Mouse (Mus musculus): ENCODE data around the gene Tubg2.

Gene Tubg2

DNA sequence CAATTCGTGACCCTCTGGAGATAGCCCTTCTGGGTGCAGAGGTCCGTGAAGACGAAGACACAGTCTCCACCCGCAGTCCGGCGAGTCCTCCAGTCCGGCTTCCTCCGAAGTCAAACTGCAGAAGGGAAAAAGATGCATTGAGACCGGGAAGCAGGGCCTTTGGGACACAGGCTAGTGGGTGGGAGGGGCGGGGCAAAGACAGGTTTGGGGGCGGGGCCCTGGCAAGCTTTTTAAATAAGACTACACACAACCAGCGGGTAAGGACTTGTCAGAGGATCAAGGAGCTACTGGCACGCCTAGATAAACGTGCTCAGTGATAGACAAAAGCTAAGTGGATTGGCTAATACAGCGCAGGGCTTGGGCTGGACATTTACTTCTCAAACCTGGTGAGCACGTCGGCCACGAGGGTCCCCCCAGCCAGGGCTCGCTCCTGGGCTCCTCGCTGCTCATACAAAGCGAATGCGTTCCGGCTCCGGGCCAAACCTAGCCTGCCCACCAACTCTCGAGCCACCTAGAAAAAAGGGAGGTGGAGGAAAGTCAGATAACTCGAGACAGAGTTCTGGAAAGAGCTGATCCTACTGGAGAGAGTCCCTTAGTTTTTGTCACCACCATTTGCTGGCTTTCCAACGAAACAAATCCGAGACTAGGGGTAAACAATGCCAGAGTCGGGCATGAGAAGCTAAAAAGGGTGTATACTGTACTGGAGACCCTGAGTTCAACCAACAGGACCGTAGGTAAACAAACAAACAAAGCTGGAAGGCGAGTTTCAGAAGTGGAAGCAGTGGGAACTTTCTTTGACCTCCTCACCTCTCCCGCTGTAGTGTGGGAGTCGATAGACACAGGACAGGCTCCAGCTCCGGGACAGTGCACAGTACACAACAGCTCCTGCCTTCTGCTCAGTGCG is 9.2 kb downstream of the Tubg2 start:
- CTCF ChIA-PET, result interaction anchor here (0.5 kb wide), 2 partner anchors 163 to 170 kb away, joined by 9 to 17 read pairs; no protein-coding TSS in a partner anchor

DNA sequence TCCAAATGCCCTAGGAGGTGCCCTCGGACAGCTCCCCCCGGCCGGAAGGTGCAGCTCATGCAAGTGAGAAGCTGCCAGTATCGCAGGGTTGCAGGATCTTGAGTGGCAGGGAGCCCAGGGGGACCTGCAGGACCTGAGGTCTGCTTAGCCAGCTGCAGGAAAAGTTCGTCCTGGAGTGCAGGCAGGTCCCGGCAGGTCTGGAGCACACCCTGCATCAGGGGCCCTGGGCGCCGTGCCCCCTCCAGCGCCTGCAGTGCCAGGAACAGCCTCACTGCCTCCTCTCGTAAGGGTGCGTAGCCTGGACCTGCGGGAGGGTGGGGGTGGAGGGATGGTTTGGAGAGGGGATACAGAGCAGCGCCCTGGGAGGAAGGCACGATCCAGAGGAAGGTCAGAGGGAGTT is 10.7 kb downstream of the Tubg2 start:
- CTCF ChIA-PET, result interaction anchor here (0.8 kb wide), 1 partner anchor 13 kb away, joined by 3 read pairs; no protein-coding TSS in a partner anchor

DNA sequence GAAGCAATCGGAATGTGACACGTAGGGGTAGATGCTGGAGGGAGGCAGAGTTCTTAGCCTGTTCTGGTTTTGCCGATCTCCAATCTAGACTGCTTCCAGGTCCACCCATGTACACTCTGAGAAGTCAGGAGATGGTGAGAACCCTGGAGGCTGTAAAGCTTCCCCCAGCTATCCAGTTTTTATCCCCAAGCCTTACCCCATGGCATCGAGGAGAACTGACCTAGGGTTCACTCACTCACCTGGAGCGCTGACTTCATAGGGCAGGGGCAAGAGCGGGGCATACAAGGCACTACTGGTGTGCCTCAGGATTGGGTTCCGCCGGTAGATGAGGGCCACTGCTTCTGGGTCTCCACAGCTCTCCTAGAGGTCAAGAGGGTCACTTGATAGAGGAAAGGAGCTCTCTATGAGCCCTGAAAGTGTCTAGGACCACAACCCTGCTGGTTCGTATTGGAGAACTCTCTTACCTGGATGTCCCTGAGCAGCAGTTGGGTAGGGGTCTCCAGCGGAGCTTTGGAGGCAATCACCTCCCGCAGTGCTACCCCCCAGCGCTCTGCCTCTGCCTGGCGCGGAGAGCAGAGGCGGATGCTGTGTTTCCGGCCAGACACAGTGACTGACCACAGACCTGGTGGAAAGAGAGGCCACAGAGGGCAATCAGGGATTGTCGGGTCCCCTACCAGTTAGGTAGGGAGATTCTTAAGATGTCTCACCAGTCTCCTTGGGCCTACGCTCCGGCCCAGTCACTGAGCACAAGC is 11.7 kb downstream of the Tubg2 start:
- CTCF ChIA-PET, result interaction anchor here (0.7 kb wide), 1 partner anchor 521 kb away, joined by 3 read pairs; no protein-coding TSS in a partner anchor

DNA sequence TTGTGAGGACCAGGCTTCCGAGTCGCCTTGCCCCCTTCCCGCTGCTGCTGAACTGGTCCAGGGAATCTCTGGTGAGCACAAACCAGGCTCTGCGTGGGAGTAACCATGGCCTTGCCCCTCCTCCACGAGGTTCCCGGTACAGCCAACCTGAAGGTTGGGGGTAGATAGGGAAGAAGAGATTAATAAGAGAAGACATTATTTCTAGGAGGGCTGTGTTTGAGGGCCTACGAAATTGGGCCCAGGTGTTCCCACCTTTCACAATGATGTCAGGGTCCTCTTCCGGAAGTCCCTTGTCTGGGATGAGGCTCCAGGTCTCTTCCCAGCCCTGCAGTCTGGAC is 12.2 kb downstream of the Tubg2 start:
- CTCF ChIA-PET, result no interaction called here

DNA sequence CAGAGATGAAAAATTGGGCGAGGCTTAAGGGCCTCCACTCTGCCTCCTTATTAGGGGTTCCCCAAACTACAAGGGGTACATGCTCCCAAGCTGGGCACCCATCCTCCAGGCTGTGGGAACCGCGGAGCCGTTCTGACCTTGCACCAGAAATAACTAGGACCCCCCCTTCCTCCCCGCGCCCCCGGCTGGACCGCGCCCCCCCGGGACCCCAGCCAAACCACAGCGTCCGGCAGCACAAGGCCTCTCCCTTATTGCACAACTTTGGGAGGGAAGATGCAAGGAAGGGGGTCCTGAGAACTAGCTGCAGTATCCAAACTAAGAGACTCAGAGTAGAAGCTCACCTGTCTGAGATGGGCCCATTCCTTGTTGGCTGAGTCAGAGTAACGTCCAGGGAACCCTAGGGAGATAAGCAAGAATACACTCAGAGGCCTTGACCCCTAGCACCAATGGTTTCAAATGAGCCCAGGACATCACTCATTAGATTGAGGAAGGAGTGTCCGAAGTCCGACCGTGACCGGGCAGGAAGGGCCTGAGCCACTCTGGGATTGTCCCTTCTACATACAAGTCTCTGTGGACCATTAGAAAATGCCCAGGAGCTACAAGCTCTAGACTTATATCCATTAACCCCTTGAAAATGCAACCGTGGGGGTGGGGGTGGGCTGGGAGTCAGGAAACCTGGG is 12.7 kb downstream of the Tubg2 start:
- CTCF ChIA-PET, result no interaction called here

DNA sequence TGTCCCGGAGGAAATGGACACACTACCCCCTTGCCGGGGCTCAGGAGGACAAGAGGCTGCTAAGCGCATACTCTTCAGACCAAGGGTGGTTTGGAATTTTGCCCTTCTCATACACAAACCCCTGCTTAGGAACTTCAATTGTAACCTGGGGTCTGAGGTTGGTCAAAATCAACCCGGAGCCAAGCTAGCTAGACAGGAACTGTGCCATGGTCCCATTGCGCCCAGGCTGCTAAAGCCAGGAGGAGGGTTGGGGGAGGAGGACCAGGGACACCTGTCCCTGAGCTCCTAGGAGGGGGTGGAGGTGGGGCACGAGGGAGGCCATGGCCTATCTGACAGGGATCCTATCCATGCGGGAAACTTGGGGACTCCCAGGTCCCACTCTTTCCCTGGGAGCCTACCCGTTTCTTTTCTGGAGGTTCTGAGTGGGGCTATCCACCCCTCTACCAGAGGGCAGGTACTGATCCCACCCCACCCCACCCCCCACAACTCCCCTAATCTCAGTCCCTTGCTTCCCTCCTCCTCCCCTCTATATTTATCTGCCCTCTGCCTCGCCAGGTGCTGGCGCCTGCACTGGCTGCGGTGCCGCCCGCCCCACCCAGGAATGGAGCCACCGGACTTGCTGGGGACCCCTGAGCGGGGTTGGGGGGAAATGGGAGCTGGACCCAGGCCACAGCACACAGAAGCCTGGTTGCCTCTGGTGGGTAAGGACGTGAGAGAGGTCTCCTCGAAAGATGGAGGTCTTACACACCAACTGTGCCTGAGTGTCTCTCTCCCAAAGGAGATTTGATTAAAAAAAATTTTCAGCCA is 13.8 kb downstream of the Tubg2 start:
- CTCF ChIA-PET, result interaction anchor here (0.5 kb wide), 1 partner anchor 69 kb away, joined by 4 read pairs; no protein-coding TSS in a partner anchor

DNA sequence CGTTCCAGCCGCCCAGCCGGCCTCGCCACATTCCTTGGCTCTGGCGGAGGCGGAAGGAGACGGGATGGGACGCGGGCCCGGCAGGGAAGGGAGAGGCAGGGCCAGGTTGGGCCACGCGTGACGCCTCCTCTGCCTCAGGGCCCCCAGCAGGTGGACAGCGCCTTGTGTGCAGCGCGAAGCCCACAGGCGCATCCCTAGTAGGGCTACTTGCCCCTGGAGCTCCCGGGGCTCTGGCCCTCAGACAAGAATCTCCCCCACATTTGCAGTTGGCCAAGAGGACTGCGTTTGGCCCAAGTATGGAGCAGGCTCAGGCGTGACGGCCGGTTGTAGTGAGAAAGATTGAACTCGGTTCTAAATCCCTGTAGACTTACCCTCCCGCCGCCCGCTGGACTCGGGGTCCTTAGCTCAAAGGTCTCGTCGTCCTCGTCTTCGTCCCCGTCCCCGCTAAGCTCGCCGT is 14.7 kb downstream of the Tubg2 start, which contains the start of gene Cntnap1:
Gene Cntnap1 (plus strand): TSS at position 170 of the 457 bp plus-strand sequence.
- CTCF ChIA-PET, result interaction anchor here (0.6 kb wide), 1 partner anchor 469 kb away, joined by 13 read pairs; no protein-coding TSS in a partner anchor

DNA sequence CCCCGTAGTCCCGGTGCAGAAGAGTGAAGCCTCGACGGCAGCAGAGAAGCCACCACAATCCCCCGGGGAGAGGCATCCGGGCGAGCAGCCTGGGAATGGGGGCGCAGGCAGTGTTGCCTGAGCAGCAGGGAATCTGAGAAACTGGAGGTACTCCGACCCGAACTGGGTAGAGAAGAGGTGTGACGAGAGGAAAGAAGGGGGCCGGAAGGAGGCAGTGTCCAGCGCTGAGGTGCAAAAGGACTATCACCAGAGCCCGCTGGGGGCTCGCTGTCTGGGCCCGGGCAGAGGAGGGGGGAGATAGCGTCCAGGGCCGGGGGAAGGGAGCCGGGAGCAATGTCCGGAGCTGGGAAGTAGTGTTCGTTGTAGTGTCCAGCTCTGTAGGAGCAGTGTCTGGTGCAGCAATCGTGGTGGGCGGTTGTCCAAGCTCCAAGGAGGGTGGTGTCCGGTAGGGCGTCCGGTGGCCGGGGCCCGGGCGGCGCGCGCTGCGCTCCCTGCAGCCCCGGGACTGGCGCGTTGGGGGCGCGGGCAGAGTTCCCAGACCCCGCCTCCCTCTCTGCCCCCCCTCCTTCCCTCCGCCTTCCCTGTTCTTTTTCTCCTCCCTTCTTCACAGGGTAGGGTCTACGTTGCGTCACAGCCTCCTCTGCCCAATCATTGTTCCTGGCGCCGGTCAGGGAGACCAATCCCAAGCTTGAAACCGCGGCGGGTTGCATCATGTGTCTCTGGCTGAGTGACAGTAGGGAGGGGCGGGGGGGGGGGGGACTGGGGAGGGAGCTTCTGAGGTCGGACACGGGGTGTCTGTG is 15.3 kb downstream of the Tubg2 start, which contains the start of gene Plekhh3:
Gene Plekhh3 (minus strand): TSS at position 541 of the 800 bp plus-strand sequence.
- CTCF ChIA-PET, result interaction anchor here (0.6 kb wide), 1 partner anchor 468 kb away, joined by 13 read pairs; no protein-coding TSS in a partner anchor

DNA sequence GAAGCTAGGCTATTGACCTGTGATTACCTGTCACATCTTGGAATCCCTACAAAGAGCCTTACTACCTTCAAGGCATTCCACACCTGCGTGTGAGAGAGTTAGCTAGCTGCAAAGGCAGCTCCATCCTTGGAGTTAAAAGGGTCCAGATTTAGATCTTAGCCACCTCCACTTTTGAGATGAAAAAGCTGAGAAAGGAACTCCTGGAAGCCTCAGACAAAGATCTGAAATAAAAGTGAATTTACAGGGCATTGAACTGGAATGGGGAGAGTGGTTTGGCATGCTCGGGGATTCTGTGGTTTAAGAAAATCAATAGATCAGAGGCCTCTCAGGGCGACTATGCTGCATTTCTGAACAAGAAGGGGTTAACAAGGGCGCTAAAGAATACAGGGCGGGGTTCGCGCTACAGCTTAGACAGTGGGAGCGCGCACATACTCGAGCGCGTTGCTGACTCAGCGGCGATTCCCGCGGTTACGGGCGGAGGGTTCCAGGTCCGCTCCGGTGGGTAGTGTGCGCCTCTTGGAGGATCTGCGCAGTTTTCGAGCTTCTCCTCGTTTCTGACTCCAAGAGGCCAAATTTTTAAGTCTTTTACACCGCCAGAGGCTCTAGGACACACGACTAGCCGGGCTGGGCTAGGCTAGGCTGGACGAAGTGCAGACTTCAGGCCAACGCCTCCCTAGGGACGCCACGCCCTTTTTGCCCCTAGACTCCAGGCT is 16.2 kb downstream of the Tubg2 start:
- CTCF ChIA-PET, result interaction anchor here (0.6 kb wide), 1 partner anchor 321 kb away, joined by 3 read pairs; no protein-coding TSS in a partner anchor

DNA sequence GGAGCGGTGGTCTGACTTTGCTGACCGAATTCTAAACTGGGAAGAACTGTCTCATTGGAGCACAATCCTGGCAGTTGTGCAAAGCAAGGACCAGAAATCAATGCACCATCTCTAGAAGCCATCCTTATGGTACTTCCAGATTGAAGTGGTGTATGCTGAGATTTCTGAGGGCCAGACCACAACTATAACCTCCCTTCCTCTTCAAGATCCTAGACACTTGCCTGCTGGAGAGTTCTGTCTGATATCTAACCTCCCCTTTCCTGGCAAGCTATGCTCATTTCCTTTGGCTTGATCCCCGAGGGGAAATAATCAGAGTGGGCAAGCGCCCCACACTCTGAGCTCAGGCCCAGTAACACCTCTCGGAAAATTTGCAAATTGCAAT is 16.7 kb downstream of the Tubg2 start:
- CTCF ChIA-PET, result interaction anchor here (0.6 kb wide), 1 partner anchor 321 kb away, joined by 3 read pairs; no protein-coding TSS in a partner anchor

DNA sequence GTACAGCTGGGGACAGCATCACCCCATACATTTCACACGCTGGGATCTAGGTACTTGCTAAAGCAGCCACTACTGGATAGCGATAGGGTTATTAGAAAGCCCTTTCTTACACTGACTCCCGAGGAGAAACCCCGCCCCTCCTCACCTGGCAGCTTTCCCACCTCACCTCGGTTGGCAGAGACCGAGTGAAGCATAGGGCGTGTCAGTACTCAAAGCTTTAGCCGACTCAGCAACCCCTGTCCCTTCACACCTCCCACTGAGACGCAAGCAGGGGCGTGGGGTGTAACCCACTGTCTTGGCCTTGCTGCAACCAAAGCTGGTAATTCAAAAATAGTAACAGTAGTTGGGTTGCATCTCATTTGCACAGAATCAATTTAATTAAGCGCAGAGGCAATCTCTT is 17.4 kb downstream of the Tubg2 start:
- CTCF ChIA-PET, result interaction anchor here (1.0 kb wide), 1 partner anchor 78 kb away, joined by 3 read pairs; no protein-coding TSS in a partner anchor

DNA sequence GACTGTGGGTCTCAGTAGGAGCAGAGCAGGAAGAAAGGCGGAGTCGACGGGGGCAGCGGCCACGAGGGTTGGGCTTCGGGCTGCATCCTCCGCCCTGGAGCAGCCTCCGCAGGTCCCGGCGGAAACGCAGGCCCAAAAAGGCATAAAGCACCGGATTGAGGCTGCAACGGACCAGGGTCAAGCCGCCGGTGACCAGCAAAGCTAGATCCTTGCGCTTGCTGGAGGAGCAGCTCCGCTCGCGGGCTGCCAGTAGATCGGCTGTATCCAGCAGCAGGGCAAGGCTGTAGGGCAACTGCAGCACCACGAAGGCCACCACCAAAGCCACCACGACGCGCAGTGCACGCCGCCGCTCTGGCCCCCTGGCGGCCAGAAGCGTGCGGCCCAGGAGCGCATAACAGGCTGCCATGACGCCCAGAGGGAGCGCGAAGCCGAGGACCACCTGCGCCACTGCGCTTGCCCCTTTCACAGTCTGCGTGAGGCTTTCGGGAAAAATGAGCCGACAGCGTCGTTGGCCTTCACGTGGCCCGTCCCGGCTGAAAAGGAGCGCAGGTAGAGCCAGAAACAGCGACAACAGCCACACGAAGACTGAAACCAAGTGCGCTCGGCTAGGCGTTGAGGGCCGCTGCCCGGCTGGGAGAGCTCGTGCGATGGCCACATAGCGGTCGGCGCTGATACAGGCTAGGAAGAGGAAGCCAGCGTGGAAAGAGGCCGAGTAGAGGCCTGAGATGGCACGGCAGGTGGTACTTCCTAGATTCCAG is 18.1 kb downstream of the Tubg2 start:
- CTCF ChIA-PET, result interaction anchor here (0.5 to 1.0 kb wide), 3 partner anchors 35 to 520 kb away, joined by 3 to 4 read pairs (median 3); no protein-coding TSS in a partner anchor

DNA sequence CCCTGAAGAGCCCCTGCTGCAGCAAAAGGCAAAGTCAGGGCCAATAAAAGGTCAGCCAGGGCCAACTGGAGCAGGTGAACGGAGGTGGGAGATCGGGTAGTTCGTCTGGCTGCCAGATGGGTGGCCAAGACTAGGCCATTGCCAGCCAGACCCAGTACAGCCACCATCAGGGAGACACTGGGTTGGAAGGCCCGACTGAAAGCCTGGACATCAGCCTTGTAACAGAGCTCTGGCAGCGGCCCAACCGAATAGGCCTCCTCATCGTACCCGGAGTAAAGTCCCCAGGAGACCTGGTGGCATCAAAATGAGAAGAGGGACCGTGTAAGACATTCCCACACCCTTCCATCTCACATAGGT is 18.7 kb downstream of the Tubg2 start:
- CTCF ChIA-PET, result interaction anchor here (0.5 to 0.7 kb wide), 3 partner anchors 35 to 521 kb away, joined by 3 to 4 read pairs (median 3); no protein-coding TSS in a partner anchor

DNA sequence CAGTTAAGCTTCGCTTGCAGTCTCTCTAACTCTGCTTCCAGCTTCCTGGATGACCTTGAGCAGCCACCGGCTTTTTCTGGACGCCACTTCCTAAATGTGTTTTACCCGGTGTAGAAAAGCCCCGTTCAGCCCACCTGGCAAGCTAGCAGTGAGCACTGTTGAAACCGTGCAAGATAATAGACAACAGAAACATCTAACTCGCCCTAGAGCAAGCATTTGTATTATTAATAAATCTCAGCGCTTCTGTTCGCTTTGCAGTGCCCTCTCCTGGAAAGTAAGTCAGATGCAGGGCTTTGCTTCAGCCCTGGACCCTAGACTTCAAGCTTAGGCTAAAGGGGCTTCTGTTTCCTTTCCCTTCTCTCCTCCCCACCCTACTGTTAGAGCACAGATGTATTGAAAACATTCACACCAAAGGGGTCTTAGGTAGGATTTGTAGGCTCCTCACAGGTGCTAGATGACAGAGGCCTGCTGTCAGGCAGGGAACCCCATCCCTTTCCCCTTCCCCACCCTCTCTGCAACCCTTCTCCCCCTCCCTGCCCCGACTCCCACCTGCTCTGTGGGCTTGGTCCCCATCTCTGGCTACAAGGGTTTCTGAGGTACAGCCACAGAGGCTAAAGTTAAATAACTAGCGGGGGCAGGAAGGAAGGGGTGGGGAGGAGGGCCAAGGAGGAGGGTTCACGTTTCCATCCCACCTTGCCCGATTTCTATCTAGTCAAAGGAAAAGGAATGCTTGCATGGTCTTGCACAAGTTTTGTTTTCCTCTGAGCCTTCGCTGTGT is 19.3 kb downstream of the Tubg2 start, which contains the start of gene Ccr10:
Gene Ccr10 (minus strand): TSS at position 593 of the 778 bp plus-strand sequence.
- CTCF ChIA-PET, result interaction anchor here (0.5 to 2.6 kb wide), 4 partner anchors 36 to 521 kb away, joined by 3 to 15 read pairs (median 4); partner anchors contain the start of gene Psmc3ip

DNA sequence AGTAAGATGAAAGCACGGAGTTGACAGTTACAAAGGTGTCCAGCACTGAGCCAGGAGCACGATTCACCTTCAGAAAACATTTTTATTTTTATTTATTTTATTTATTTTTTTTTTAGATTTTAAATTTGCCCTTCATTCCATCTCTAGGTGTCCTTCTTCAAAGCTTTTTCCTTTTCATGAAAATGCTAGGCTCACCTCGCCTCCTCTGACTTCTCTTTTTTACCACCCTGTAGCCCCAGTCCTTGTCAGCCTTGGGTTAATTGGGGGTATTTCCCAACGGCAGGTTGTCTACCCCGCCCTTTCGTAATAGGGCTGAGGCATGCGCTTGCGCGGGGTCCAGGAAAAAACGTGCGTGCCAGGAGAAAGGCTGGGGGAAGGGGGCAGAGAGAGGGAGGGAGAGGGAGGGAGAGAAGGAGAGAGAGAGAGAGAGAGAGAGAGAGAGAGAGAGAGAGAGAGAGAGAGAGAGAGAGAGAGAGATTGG is 20.0 kb downstream of the Tubg2 start:
- CTCF ChIA-PET, result interaction anchor here (0.7 to 2.6 kb wide), 5 partner anchors 12 to 785 kb away, joined by 3 to 15 read pairs (median 6); partner anchors contain the start of genes Psmc3ip and Rab5c

DNA sequence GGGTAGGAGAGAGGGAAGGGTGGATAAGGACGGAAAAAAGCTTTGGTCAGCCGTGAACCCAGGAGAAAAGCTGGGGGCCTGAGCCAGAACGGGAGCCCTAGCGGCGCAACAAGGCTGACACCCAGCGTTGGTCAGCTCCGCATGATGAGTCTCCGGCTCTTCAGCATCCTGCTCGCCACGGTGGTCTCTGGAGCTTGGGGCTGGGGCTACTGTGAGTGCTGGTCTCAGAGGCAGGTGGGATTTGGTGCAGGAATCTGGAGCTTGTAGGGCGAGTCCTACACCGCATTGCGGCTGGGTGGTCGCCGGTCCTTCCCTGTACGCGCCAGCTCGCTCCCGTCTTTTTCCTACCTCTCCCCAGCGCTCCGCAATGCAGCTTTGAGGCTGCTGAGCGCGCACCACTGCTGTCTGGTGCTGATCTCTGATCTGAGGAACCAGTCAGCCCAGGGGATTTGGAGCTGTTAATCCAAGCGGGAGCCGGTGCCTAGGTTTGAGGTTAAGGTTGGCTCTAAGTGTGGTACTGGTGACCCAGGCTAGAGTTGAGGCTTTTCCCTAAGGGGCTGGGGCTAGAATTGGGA is 20.5 kb downstream of the Tubg2 start:
- CTCF ChIA-PET, result interaction anchor here (0.5 to 2.6 kb wide), 6 partner anchors 12 to 785 kb away, joined by 3 to 15 read pairs (median 5); partner anchors contain the start of genes Psmc3ip and Rab5c

Measured in spleen, embryonic (tissue).